Mouse (Mus musculus) limb, embryonic 14.5 days (tissue): Measurements from ENCODE around the gene Erc1. TPM values are rescaled to one million over a fixed set of nuclear protein-coding genes. Genes with fewer than 3 reads are reported as not detected.
"Not testable (repeated sequence)": the region's sequence is repeated elsewhere in the genome, so short reads cannot be mapped to it uniquely, and the experiment has no call there.

ENCODE experiments used
- ATAC-seq: fragments of 200-750 bp; cut with Nextera tagmentation; 2 replicates; pipeline ENCODE4 v1.8.0; 2017; ENCODE audit warnings: low read depth, moderate number of reproducible peaks, moderate TSS enrichment; ENCODE audit not compliant: low FRiP score
- DNase-seq: peaks from one replicate; pipeline ENCODE4 v3.0.0-alpha.2; 2015; ENCODE audit warnings: low spot score
- H3K27ac ChIP-seq: fragments of 300-500 bp; sonication (generic); replicated peaks from 2 replicates; pipeline ENCODE4 v1.5.1; 2014; ENCODE audit warnings: low read depth, mild to moderate bottlenecking, low read length, moderate library complexity, mixed read lengths
- H3K27me3 ChIP-seq: fragments of 300-500 bp; sonication (generic); 2 replicates; pipeline ENCODE4 v1.6.1; 2014; ENCODE audit warnings: low read length, mixed read lengths; ENCODE audit not compliant: control insufficient read depth, insufficient read depth
- H3K36me3 ChIP-seq: fragments of 300-500 bp; sonication (generic); 2 replicates; pipeline ENCODE4 v1.6.1; 2014; ENCODE audit warnings: mild to moderate bottlenecking, low read length, moderate library complexity, mixed read lengths; ENCODE audit not compliant: control insufficient read depth, insufficient read depth
- H3K4me1 ChIP-seq: fragments of 300-500 bp; sonication (generic); 2 replicates; pipeline ENCODE4 v1.6.1; 2014; ENCODE audit warnings: antibody characterized with exemption, low read length, mixed read lengths; ENCODE audit not compliant: control insufficient read depth, insufficient read depth
- H3K4me2 ChIP-seq: fragments of 300-500 bp; sonication (generic); replicated peaks from 2 replicates; pipeline ENCODE4 v1.6.1; 2014; ENCODE audit warnings: low read depth, mild to moderate bottlenecking, low read length, moderate library complexity; ENCODE audit not compliant: severe bottlenecking
- H3K4me3 ChIP-seq: fragments of 300-500 bp; sonication (generic); replicated peaks from 2 replicates; pipeline ENCODE4 v1.5.1; 2014; ENCODE audit warnings: low read length
- H3K9ac ChIP-seq: fragments of 300-500 bp; sonication (generic); 2 replicates; pipeline ENCODE4 v1.6.1; 2014; ENCODE audit warnings: mild to moderate bottlenecking, low read depth, low read length, moderate library complexity; ENCODE audit not compliant: severe bottlenecking
- H3K9me3 ChIP-seq: fragments of 300-500 bp; sonication (generic); 2 replicates; pipeline ENCODE4 v1.6.1; 2016; ENCODE audit warnings: low read length; ENCODE audit not compliant: control insufficient read depth
- POLR2A ChIP-seq: fragments of 200-500 bp; IDR thresholded peaks from 2 replicates; pipeline ENCODE4 v1.8.0; 2012; ENCODE audit warnings: inconsistent platforms, mild to moderate bottlenecking, moderate library complexity, borderline replicate concordance; ENCODE audit not compliant: insufficient read depth, insufficient read length; ENCODE audit errors: extremely low read depth
- WGBS: fragments of 180-500 bp; shearing (Covaris S2); extraction: QIAGEN DNeasy Blood & Tissue Kit; methylation state at CpG from one replicate; pipeline ENCODE4 v1.1.7; 2014; 5-methylcytosine and 5-hydroxymethylcytosine counted together
- polyA plus RNA-seq, 2 experiments: library from polyadenylated mRNA; depleted of rRNA in 1 of 2; stranded (reverse) in 1 of 2; unstranded in 1 of 2; fragments of >200 nt; fragmentation: Nextera tagmentation in 1 of 2; extraction: Ambion mirVana in 1 of 2; gene quantifications; 2 replicates each; pipeline versions ENCODE4 v1.2.1 to v1.2.3; 2012 to 2014

Gene Erc1
- polyA plus RNA-seq, 2 experiments, result 19.1 to 29.3 TPM

GRCm38 (mm10) chr6:119826701-119827100, 21.3 kb downstream of the Erc1 start:
- no peak for TF ChIP-seq POLR2A
- no peaks in the 10 kb centered on the region for H3K4me1 ChIP-seq
- no peak overlapping the region for H3K4me2 ChIP-seq
- ATAC-seq (no peak), DNase-seq (no peak)
- H3K4me3 ChIP-seq, result no peak overlapping the region
- WGBS, result 85% methylated on average over 4 of the region's 4 CpGs
- no peak overlapping the region for H3K9ac ChIP-seq
- no peaks in the 10 kb centered on the region for H3K9me3 ChIP-seq
- peaks cover 18% of the 10 kb centered on the region for H3K36me3 ChIP-seq
- no peak overlapping the region for H3K27ac ChIP-seq
- no peaks in the 10 kb centered on the region for H3K27me3 ChIP-seq

GRCm38 (mm10) chr6:119822216-119822615, 25.8 kb downstream of the Erc1 start:
- Histone ChIP-seq H3K36me3 (peaks cover 20% of the 10 kb centered on the region), H3K9ac (no peak overlapping the region), H3K4me1 (no peaks in the 10 kb centered on the region), H3K27ac (no peak overlapping the region), H3K27me3 (no peaks in the 10 kb centered on the region), H3K4me3 (no peak overlapping the region), H3K4me2 (no peak overlapping the region), H3K9me3 (no peaks in the 10 kb centered on the region)
- DNase-seq (no peak), ATAC-seq (no peak)
- 77% methylated on average over 1 of the region's 1 CpGs for WGBS
- no peak for TF ChIP-seq POLR2A

- no peak for DNase-seq
- WGBS, result 97% methylated on average over 1 of the region's 1 CpGs
- Histone ChIP-seq H3K27me3 (no peaks in the 10 kb centered on the region), H3K9ac (no peak overlapping the region), H3K4me2 (no peak overlapping the region), H3K27ac (no peak overlapping the region), H3K4me3 (no peak overlapping the region), H3K36me3 (peaks cover 20% of the 10 kb centered on the region), H3K9me3 (no peaks in the 10 kb centered on the region), H3K4me1 (no peaks in the 10 kb centered on the region)
- no peak for ATAC-seq
- TF ChIP-seq POLR2A, result no peak
Observed at GRCm38 (mm10) chr6:119821158-119821557, 26.8 kb downstream of the Erc1 start.

- WGBS, result 94% methylated on average over 4 of the region's 4 CpGs
- Histone ChIP-seq H3K4me3 (no peak overlapping the region), H3K27me3 (no peaks in the 10 kb centered on the region), H3K27ac (no peak overlapping the region), H3K9ac (no peak overlapping the region), H3K4me1 (no peaks in the 10 kb centered on the region), H3K4me2 (no peak overlapping the region), H3K9me3 (no peaks in the 10 kb centered on the region), H3K36me3 (peaks cover 10% of the 10 kb centered on the region)
- no peak for ATAC-seq
- TF ChIP-seq POLR2A, result no peak
- no peak for DNase-seq
Observed at GRCm38 (mm10) chr6:119818541-119818940, 29.4 kb downstream of the Erc1 start.

- WGBS, result 74% methylated on average over 4 of the region's 4 CpGs
- no peak for DNase-seq
- Histone ChIP-seq H3K4me3 (no peak overlapping the region), H3K36me3 (peaks cover 5% of the 10 kb centered on the region), H3K9ac (no peak overlapping the region), H3K27ac (no peak overlapping the region), H3K27me3 (no peaks in the 10 kb centered on the region), H3K9me3 (no peaks in the 10 kb centered on the region), H3K4me1 (no peaks in the 10 kb centered on the region), H3K4me2 (no peak overlapping the region)
- no peak for TF ChIP-seq POLR2A
- ATAC-seq, result no peak
Observed at GRCm38 (mm10) chr6:119815426-119815825, 32.5 kb downstream of the Erc1 start.

GRCm38 (mm10) chr6:119813055-119813454, 34.9 kb downstream of the Erc1 start:
- not testable (repeated sequence) for H3K4me2 ChIP-seq, H3K9me3 ChIP-seq, H3K4me3 ChIP-seq, H3K4me1 ChIP-seq, H3K27ac ChIP-seq, H3K27me3 ChIP-seq, ATAC-seq, DNase-seq, H3K36me3 ChIP-seq, H3K9ac ChIP-seq
